Mouse (Mus musculus): ENCODE measurements around the gene Tex101.
"Not testable (repeated sequence)": the region's sequence is repeated elsewhere in the genome, so short reads cannot be mapped to it uniquely, and the experiment has no call there.

Gene Tex101

GRCm38 (mm10) chr7:24630116-24630880 is 46.2 kb downstream of the Tex101 start:
- DNase-seq = no peak

GRCm38 (mm10) chr7:24629672-24630071 is 46.8 kb downstream of the Tex101 start:
- DNase-seq = no peak

- DNase-seq = peak; percentile 17
Observed at GRCm38 (mm10) chr7:24628685-24629610, 47.5 kb downstream of the Tex101 start.

- no peak for DNase-seq
Observed at GRCm38 (mm10) chr7:24622967-24623366, 53.5 kb downstream of the Tex101 start.

- no peak for DNase-seq
Observed at GRCm38 (mm10) chr7:24621193-24621592, 55.3 kb downstream of the Tex101 start.

GRCm38 (mm10) chr7:24619671-24620397 is 56.6 kb downstream of the Tex101 start:
- no peak for DNase-seq

GRCm38 (mm10) chr7:24618374-24618773 is 58.1 kb downstream of the Tex101 start:
- DNase-seq = not testable (repeated sequence)
